Mouse (Mus musculus): ENCODE measurements around the gene Dpp9. TPM values are rescaled to one million over a fixed set of nuclear protein-coding genes. Genes with fewer than 3 reads are reported as not detected.
A peak's percentile ranks its signal among the peaks of the same experiment; 100 is the strongest.
"Not testable (repeated sequence)": the region's sequence is repeated elsewhere in the genome, so short reads cannot be mapped to it uniquely, and the experiment has no call there.

The Dpp9 gene
- polyA plus RNA-seq (2015; fragmentation: Nextera tagmentation; extraction: Ambion mirVana): 19.9 and 23.5 TPM in 2 replicates

GRCm38 (mm10) chr17:56218377-56219191, at the start of gene Dpp9:
TSS of gene Dpp9 (minus strand) at chr17:56218905.
- ATAC-seq (ENCODE audit: low read depth): peak; percentile 94
- Histone ChIP-seq H3K9me3 (replicated peaks; ENCODE audit: control insufficient read depth, low read length) (no peaks in the 10 kb centered on the region), H3K4me2 (ENCODE audit: low read depth, low read length) (peak within 1 kb of the TSS; percentile 87), H3K27me3 (ENCODE audit: control insufficient read depth, insufficient read depth, low read depth, low read length) (no peaks in the 10 kb centered on the region), H3K9ac (ENCODE audit: low read depth, low read length) (peak within 1 kb of the TSS; percentile 82), H3K27ac (ENCODE audit: low read length) (peak within 1 kb of the TSS; percentile 82), H3K4me1 (ENCODE audit: control insufficient read depth, low read depth, low read length) (peaks cover 16% of the 10 kb centered on the region), H3K36me3 (ENCODE audit: control insufficient read depth, insufficient read depth) (no peaks in the 10 kb centered on the region), H3K4me3 (ENCODE audit: low read depth, low read length) (peak within 1 kb of the TSS; percentile 82)
- under 1% methylated on average over 78 of the region's 78 CpGs for WGBS (ENCODE audit: insufficient replicate concordance)

GRCm38 (mm10) chr17:56266271-56266670, 47.6 kb upstream of the Dpp9 start:
- 52% methylated on average over 3 of the region's 3 CpGs for WGBS (ENCODE audit: insufficient replicate concordance)
- no peaks in the 10 kb centered on the region for H3K27me3 ChIP-seq (ENCODE audit: control insufficient read depth, insufficient read depth, low read depth, low read length)
- no peak overlapping the region for H3K4me3 ChIP-seq (ENCODE audit: low read depth, low read length)
- H3K27ac ChIP-seq (ENCODE audit: low read length): peak overlapping the region; percentile 25; the same call in 1 of the 2 replicates
- ATAC-seq (ENCODE audit: low read depth): no peak
- peaks cover 15% of the 10 kb centered on the region for H3K36me3 ChIP-seq (ENCODE audit: control insufficient read depth, insufficient read depth)
- H3K4me1 ChIP-seq (ENCODE audit: control insufficient read depth, low read depth, low read length): peaks cover 13% of the 10 kb centered on the region
- no peaks in the 10 kb centered on the region for H3K9me3 ChIP-seq (replicated peaks; ENCODE audit: control insufficient read depth, low read length)
- H3K9ac ChIP-seq (ENCODE audit: low read depth, low read length): no peak overlapping the region
- H3K4me2 ChIP-seq (ENCODE audit: low read depth, low read length): no peak overlapping the region

GRCm38 (mm10) chr17:56265869-56266268, 47.2 kb upstream of the Dpp9 start:
- no peaks in the 10 kb centered on the region for H3K27me3 ChIP-seq (ENCODE audit: control insufficient read depth, insufficient read depth, low read depth, low read length)
- WGBS (ENCODE audit: insufficient replicate concordance): 47% methylated on average over 3 of the region's 3 CpGs
- H3K9ac ChIP-seq (ENCODE audit: low read depth, low read length): no peak overlapping the region
- no peak for ATAC-seq (ENCODE audit: low read depth)
- peaks cover 16% of the 10 kb centered on the region for H3K4me1 ChIP-seq (ENCODE audit: control insufficient read depth, low read depth, low read length)
- no peak overlapping the region for H3K4me2 ChIP-seq (ENCODE audit: low read depth, low read length)
- no peak overlapping the region for H3K4me3 ChIP-seq (ENCODE audit: low read depth, low read length)
- peaks cover 14% of the 10 kb centered on the region for H3K36me3 ChIP-seq (ENCODE audit: control insufficient read depth, insufficient read depth)
- no peaks in the 10 kb centered on the region for H3K9me3 ChIP-seq (replicated peaks; ENCODE audit: control insufficient read depth, low read length)
- H3K27ac ChIP-seq (ENCODE audit: low read length): no peak overlapping the region

- no peaks in the 10 kb centered on the region for H3K9me3 ChIP-seq (replicated peaks; ENCODE audit: control insufficient read depth, low read length)
- WGBS (ENCODE audit: insufficient replicate concordance): 66% methylated on average over 4 of the region's 4 CpGs
- no peak for ATAC-seq (ENCODE audit: low read depth)
- peaks cover 19% of the 10 kb centered on the region for H3K4me1 ChIP-seq (ENCODE audit: control insufficient read depth, low read depth, low read length)
- H3K36me3 ChIP-seq (ENCODE audit: control insufficient read depth, insufficient read depth): peaks cover 14% of the 10 kb centered on the region
- no peak overlapping the region for H3K4me2 ChIP-seq (ENCODE audit: low read depth, low read length)
- 0 out of 2 replicates have a peak overlapping the region, but pooled peaks have one; percentile 45 for H3K27ac ChIP-seq (ENCODE audit: low read length)
- H3K9ac ChIP-seq (ENCODE audit: low read depth, low read length): no peak overlapping the region
- H3K4me3 ChIP-seq (ENCODE audit: low read depth, low read length): no peak overlapping the region
- no peaks in the 10 kb centered on the region for H3K27me3 ChIP-seq (ENCODE audit: control insufficient read depth, insufficient read depth, low read depth, low read length)
Measured at GRCm38 (mm10) chr17:56265011-56265410, 46.3 kb upstream of the Dpp9 start.

- H3K4me3 ChIP-seq (ENCODE audit: low read depth, low read length): no peak overlapping the region
- no peak overlapping the region for H3K4me2 ChIP-seq (ENCODE audit: low read depth, low read length)
- 19% methylated on average over 8 of the region's 8 CpGs for WGBS (ENCODE audit: insufficient replicate concordance)
- H3K36me3 ChIP-seq (ENCODE audit: control insufficient read depth, insufficient read depth): peaks cover 22% of the 10 kb centered on the region
- H3K9me3 ChIP-seq (replicated peaks; ENCODE audit: control insufficient read depth, low read length): no peaks in the 10 kb centered on the region
- no peaks in the 10 kb centered on the region for H3K27me3 ChIP-seq (ENCODE audit: control insufficient read depth, insufficient read depth, low read depth, low read length)
- peaks cover 21% of the 10 kb centered on the region for H3K4me1 ChIP-seq (ENCODE audit: control insufficient read depth, low read depth, low read length)
- H3K27ac ChIP-seq (ENCODE audit: low read length): no peak overlapping the region
- no peak overlapping the region for H3K9ac ChIP-seq (ENCODE audit: low read depth, low read length)
- ATAC-seq (ENCODE audit: low read depth): peak; percentile 57
Measured at GRCm38 (mm10) chr17:56264020-56264419, 45.3 kb upstream of the Dpp9 start.

GRCm38 (mm10) chr17:56262645-56263094, 44.0 kb upstream of the Dpp9 start:
- Histone ChIP-seq H3K4me3 (ENCODE audit: low read depth, low read length) (no peak overlapping the region), H3K36me3 (ENCODE audit: control insufficient read depth, insufficient read depth) (peaks cover 24% of the 10 kb centered on the region), H3K4me1 (ENCODE audit: control insufficient read depth, low read depth, low read length) (peaks cover 34% of the 10 kb centered on the region), H3K27me3 (ENCODE audit: control insufficient read depth, insufficient read depth, low read depth, low read length) (no peaks in the 10 kb centered on the region), H3K9me3 (replicated peaks; ENCODE audit: control insufficient read depth, low read length) (no peaks in the 10 kb centered on the region), H3K9ac (ENCODE audit: low read depth, low read length) (no peak overlapping the region), H3K27ac (ENCODE audit: low read length) (no peak overlapping the region), H3K4me2 (ENCODE audit: low read depth, low read length) (no peak overlapping the region)
- WGBS (ENCODE audit: insufficient replicate concordance): 52% methylated on average over 3 of the region's 3 CpGs
- no peak for ATAC-seq (ENCODE audit: low read depth)

- no peak overlapping the region for H3K4me2 ChIP-seq (ENCODE audit: low read depth, low read length)
- H3K4me3 ChIP-seq (ENCODE audit: low read depth, low read length): no peak overlapping the region
- ATAC-seq (ENCODE audit: low read depth): no peak
- peaks cover 38% of the 10 kb centered on the region for H3K4me1 ChIP-seq (ENCODE audit: control insufficient read depth, low read depth, low read length)
- H3K9ac ChIP-seq (ENCODE audit: low read depth, low read length): no peak overlapping the region
- WGBS (ENCODE audit: insufficient replicate concordance): 65% methylated on average over 3 of the region's 3 CpGs
- H3K27ac ChIP-seq (ENCODE audit: low read length): no peak overlapping the region
- H3K9me3 ChIP-seq (replicated peaks; ENCODE audit: control insufficient read depth, low read length): no peaks in the 10 kb centered on the region
- H3K36me3 ChIP-seq (ENCODE audit: control insufficient read depth, insufficient read depth): peaks cover 24% of the 10 kb centered on the region
- no peaks in the 10 kb centered on the region for H3K27me3 ChIP-seq (ENCODE audit: control insufficient read depth, insufficient read depth, low read depth, low read length)
Measured at GRCm38 (mm10) chr17:56261166-56261565, 42.5 kb upstream of the Dpp9 start.

GRCm38 (mm10) chr17:56259301-56260037, 40.8 kb upstream of the Dpp9 start:
- no peaks in the 10 kb centered on the region for H3K27me3 ChIP-seq (ENCODE audit: control insufficient read depth, insufficient read depth, low read depth, low read length)
- H3K27ac ChIP-seq (ENCODE audit: low read length): no peak overlapping the region
- H3K9me3 ChIP-seq (replicated peaks; ENCODE audit: control insufficient read depth, low read length): no peaks in the 10 kb centered on the region
- WGBS (ENCODE audit: insufficient replicate concordance): 79% methylated on average over 10 of the region's 10 CpGs
- no peak overlapping the region for H3K4me3 ChIP-seq (ENCODE audit: low read depth, low read length)
- ATAC-seq (ENCODE audit: low read depth): no peak
- H3K4me1 ChIP-seq (ENCODE audit: control insufficient read depth, low read depth, low read length): peaks cover 39% of the 10 kb centered on the region
- no peak overlapping the region for H3K9ac ChIP-seq (ENCODE audit: low read depth, low read length)
- H3K4me2 ChIP-seq (ENCODE audit: low read depth, low read length): no peak overlapping the region
- H3K36me3 ChIP-seq (ENCODE audit: control insufficient read depth, insufficient read depth): peaks cover 24% of the 10 kb centered on the region

GRCm38 (mm10) chr17:56258812-56259211, 40.1 kb upstream of the Dpp9 start:
- Histone ChIP-seq H3K36me3 (ENCODE audit: control insufficient read depth, insufficient read depth) (peaks cover 24% of the 10 kb centered on the region), H3K4me1 (ENCODE audit: control insufficient read depth, low read depth, low read length) (peaks cover 37% of the 10 kb centered on the region)
- H3K27me3 ChIP-seq (ENCODE audit: control insufficient read depth, insufficient read depth, low read depth, low read length); H3K9ac ChIP-seq (ENCODE audit: low read depth, low read length); H3K4me3 ChIP-seq (ENCODE audit: low read depth, low read length); ATAC-seq (ENCODE audit: low read depth); H3K27ac ChIP-seq (ENCODE audit: low read length); H3K4me2 ChIP-seq (ENCODE audit: low read depth, low read length); H3K9me3 ChIP-seq (replicated peaks; ENCODE audit: control insufficient read depth, low read length): not testable (repeated sequence)
- WGBS (ENCODE audit: insufficient replicate concordance): 58% methylated on average over 2 of the region's 2 CpGs
